Mouse (Mus musculus): ENCODE measurements at regions not wholly inside any gene's neighbourhood (a gene's known extent, or its start where the extent isn't known, plus 50 kb on each side); places are given as distances from the start of the nearest gene placed in this dataset.

GRCm38 (mm10) chr2:133724310-133724709, 172.4 kb downstream of the Bmp2 start:
- no peak overlapping the region for H3K4me3 ChIP-seq (ENCODE audit: low read depth, low read length)
- H3K36me3 ChIP-seq (ENCODE audit: control insufficient read depth, insufficient read depth, low read length) = no peaks in the 10 kb centered on the region
- H3K4me1 ChIP-seq (ENCODE audit: control insufficient read depth, insufficient read depth, low read length) = no peaks in the 10 kb centered on the region
- no peak overlapping the region for H3K4me2 ChIP-seq
- no peaks in the 10 kb centered on the region for H3K9me3 ChIP-seq (ENCODE audit: control insufficient read depth, low read length)
- WGBS = 89% methylated on average over 7 of the region's 7 CpGs
- no peak overlapping the region for H3K27ac ChIP-seq (ENCODE audit: low read depth, low read length)
- H3K27me3 ChIP-seq (ENCODE audit: control insufficient read depth, insufficient read depth, low read length) = no peaks in the 10 kb centered on the region
- DNase-seq (ENCODE audit: low spot score, missing footprints) (no peak), ATAC-seq (ENCODE audit: low FRiP score) (no peak)
- H3K9ac ChIP-seq (ENCODE audit: low read length) = no peak overlapping the region

DNA sequence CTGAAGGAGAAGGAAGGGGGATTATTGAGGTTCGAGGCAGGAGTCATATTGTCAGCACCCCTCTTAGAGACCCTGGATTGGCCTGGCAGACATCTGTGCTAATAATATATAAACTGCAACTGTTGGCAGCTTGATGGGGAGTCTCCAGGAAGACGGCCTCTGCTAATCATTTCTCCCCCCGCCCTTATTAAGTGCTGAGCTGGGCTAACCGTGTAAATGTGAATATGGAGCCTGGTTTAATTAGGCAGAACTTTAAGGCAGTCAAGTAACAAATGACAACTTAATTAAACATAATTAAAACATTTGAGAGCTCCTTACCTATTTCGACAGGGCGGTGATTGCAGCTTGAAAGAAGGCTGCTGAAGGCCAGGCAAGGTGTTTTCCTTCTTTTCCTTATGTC, 172.8 kb downstream of the Bmp2 start:
- H3K4me3 ChIP-seq (ENCODE audit: low read depth, low read length) = no peak overlapping the region
- ATAC-seq (ENCODE audit: low FRiP score) = no peak
- no peak overlapping the region for H3K4me2 ChIP-seq
- H3K9me3 ChIP-seq (ENCODE audit: control insufficient read depth, low read length) = no peaks in the 10 kb centered on the region
- WGBS = 84% methylated on average over 6 of the region's 6 CpGs
- no peak overlapping the region for H3K9ac ChIP-seq (ENCODE audit: low read length)
- H3K4me1 ChIP-seq (ENCODE audit: control insufficient read depth, insufficient read depth, low read length) = no peaks in the 10 kb centered on the region
- no peak for DNase-seq (ENCODE audit: low spot score, missing footprints)
- H3K27me3 ChIP-seq (ENCODE audit: control insufficient read depth, insufficient read depth, low read length) = no peaks in the 10 kb centered on the region
- H3K36me3 ChIP-seq (ENCODE audit: control insufficient read depth, insufficient read depth, low read length) = no peaks in the 10 kb centered on the region
- no peak overlapping the region for H3K27ac ChIP-seq (ENCODE audit: low read depth, low read length)

DNA sequence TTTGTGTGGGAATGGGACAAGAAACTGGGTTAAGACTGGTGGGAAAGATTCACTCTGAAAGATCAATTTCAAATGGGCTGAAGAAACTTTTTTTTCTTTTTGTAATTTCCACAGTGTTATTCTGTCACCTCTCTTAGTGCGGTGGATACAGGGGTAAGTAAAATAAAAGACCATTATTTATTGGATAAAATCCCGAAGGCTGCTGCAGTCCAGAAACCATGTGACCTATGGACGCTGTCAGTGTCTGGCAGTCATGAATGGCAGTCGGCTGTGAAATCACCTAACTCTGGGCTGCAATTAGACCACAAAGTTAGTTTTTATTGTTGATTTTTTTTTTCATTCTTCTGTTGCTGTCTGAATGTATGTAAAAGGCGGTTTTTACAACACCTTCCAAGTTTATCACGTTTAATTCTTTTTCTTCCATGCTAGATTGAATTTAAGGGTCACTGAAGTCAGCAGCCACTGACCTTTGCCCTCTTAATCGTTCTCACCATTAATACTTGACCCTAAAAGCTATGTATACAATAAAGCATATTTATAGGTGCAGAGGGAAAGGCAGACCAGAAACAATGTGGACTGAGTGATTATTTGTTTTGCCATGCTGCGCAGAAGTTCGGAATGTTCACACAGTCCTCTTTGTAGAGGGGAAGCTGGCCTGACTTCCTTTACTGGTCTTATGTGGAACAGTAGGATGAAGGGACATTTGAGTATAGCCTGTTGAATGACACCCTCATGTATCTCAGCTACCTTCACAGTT, 182.7 kb downstream of the Bmp2 start:
- WGBS = 22% methylated on average over 9 of the region's 9 CpGs
- peaks cover 6% of the 10 kb centered on the region for H3K4me1 ChIP-seq (ENCODE audit: control insufficient read depth, insufficient read depth, low read length)
- ATAC-seq (ENCODE audit: low FRiP score) = peak; percentile 77

GRCm38 (mm10) chr2:133738839-133739430, 187.0 kb downstream of the Bmp2 start:
- no peaks in the 10 kb centered on the region for H3K9me3 ChIP-seq (ENCODE audit: control insufficient read depth, low read length)
- H3K9ac ChIP-seq (ENCODE audit: low read length) = no peak overlapping the region
- no peaks in the 10 kb centered on the region for H3K27me3 ChIP-seq (ENCODE audit: control insufficient read depth, insufficient read depth, low read length)
- H3K4me1 ChIP-seq (ENCODE audit: control insufficient read depth, insufficient read depth, low read length) = peaks cover 6% of the 10 kb centered on the region
- WGBS = 91% methylated on average over 10 of the region's 10 CpGs
- H3K36me3 ChIP-seq (ENCODE audit: control insufficient read depth, insufficient read depth, low read length) = no peaks in the 10 kb centered on the region
- ATAC-seq (ENCODE audit: low FRiP score) = no peak
- no peak overlapping the region for H3K4me2 ChIP-seq
- H3K4me3 ChIP-seq (ENCODE audit: low read depth, low read length) = no peak overlapping the region
- no peak overlapping the region for H3K27ac ChIP-seq (ENCODE audit: low read depth, low read length)
- DNase-seq (ENCODE audit: low spot score, missing footprints) = no peak

More for the DNA sequence above, 182.7 kb downstream of the Bmp2 start:
- Histone ChIP-seq H3K4me3 (ENCODE audit: low read depth, low read length) (no peak overlapping the region), H3K36me3 (ENCODE audit: control insufficient read depth, insufficient read depth, low read length) (no peaks in the 10 kb centered on the region), H3K27me3 (ENCODE audit: control insufficient read depth, insufficient read depth, low read length) (no peaks in the 10 kb centered on the region), H3K9ac (ENCODE audit: low read length) (no peak overlapping the region), H3K27ac (ENCODE audit: low read depth, low read length) (no peak overlapping the region), H3K9me3 (ENCODE audit: control insufficient read depth, low read length) (no peaks in the 10 kb centered on the region), H3K4me2 (no peak overlapping the region)
- no peak for DNase-seq (ENCODE audit: low spot score, missing footprints)

DNA sequence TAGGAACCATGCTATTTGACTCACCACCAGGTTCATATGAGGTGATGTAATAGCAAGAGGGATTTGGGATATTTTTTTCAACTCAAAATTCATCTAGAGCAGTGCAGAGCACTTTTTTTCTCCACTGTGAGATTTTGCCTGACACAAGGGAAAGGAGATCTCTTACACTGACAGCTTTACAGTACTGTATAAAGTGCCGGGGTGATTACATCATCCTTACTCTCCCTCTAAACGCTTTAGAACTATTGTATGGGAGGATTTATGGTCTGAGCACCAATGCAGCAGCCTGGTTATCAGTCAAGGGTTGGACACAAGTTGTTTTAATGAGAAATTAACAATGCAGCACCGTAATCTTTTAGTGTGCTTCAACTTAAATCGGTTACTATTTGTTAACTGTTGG, 196.5 kb downstream of the Bmp2 start:
- ATAC-seq (ENCODE audit: low FRiP score) = no peak
- no peaks in the 10 kb centered on the region for H3K36me3 ChIP-seq (ENCODE audit: control insufficient read depth, insufficient read depth, low read length)
- no peak overlapping the region for H3K9ac ChIP-seq (ENCODE audit: low read length)
- no peaks in the 10 kb centered on the region for H3K9me3 ChIP-seq (ENCODE audit: control insufficient read depth, low read length)
- no peak overlapping the region for H3K27ac ChIP-seq (ENCODE audit: low read depth, low read length)
- no peaks in the 10 kb centered on the region for H3K27me3 ChIP-seq (ENCODE audit: control insufficient read depth, insufficient read depth, low read length)
- H3K4me3 ChIP-seq (ENCODE audit: low read depth, low read length) = no peak overlapping the region
- H3K4me2 ChIP-seq = no peak overlapping the region
- no peaks in the 10 kb centered on the region for H3K4me1 ChIP-seq (ENCODE audit: control insufficient read depth, insufficient read depth, low read length)
- no peak for DNase-seq (ENCODE audit: low spot score, missing footprints)
- 82% methylated on average over 4 of the region's 4 CpGs for WGBS

GRCm38 (mm10) chr2:133749846-133750637, 198.1 kb downstream of the Bmp2 start:
- Histone ChIP-seq H3K9ac (ENCODE audit: low read length) (no peak overlapping the region), H3K27ac (ENCODE audit: low read depth, low read length) (no peak overlapping the region), H3K36me3 (ENCODE audit: control insufficient read depth, insufficient read depth, low read length) (no peaks in the 10 kb centered on the region), H3K4me1 (ENCODE audit: control insufficient read depth, insufficient read depth, low read length) (no peaks in the 10 kb centered on the region), H3K4me3 (ENCODE audit: low read depth, low read length) (no peak overlapping the region), H3K27me3 (ENCODE audit: control insufficient read depth, insufficient read depth, low read length) (no peaks in the 10 kb centered on the region), H3K9me3 (ENCODE audit: control insufficient read depth, low read length) (no peaks in the 10 kb centered on the region), H3K4me2 (no peak overlapping the region)
- 81% methylated on average over 4 of the region's 4 CpGs for WGBS
- DNase-seq (ENCODE audit: low spot score, missing footprints) = no peak
- ATAC-seq (ENCODE audit: low FRiP score) = no peak

DNA sequence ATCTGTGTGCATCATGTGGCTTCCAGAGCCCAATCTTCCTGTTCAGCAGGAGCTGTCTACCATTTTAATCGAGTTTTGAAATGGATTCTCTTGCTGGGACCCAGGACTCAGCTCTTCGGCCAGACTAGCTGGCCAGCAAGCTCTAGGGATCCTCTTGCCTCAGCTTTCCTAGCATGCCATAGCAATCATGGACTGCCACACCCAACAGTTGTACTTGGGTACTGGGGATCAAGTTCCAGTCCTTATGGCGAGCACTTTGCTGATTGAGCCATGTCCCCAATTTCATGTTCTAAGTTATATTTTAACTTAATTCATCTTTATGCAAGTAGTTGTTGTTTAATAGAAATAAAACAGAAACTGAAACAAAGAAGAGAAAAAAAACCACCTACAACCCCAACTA, 202.1 kb downstream of the Bmp2 start:
- no peaks in the 10 kb centered on the region for H3K9me3 ChIP-seq (ENCODE audit: control insufficient read depth, low read length)
- DNase-seq (ENCODE audit: low spot score, missing footprints) = no peak
- no peaks in the 10 kb centered on the region for H3K36me3 ChIP-seq (ENCODE audit: control insufficient read depth, insufficient read depth, low read length)
- H3K9ac ChIP-seq (ENCODE audit: low read length) = no peak overlapping the region
- no peak overlapping the region for H3K4me3 ChIP-seq (ENCODE audit: low read depth, low read length)
- H3K4me2 ChIP-seq = no peak overlapping the region
- 82% methylated on average over 3 of the region's 3 CpGs for WGBS
- H3K27ac ChIP-seq (ENCODE audit: low read depth, low read length) = no peak overlapping the region
- H3K27me3 ChIP-seq (ENCODE audit: control insufficient read depth, insufficient read depth, low read length) = no peaks in the 10 kb centered on the region
- no peak for ATAC-seq (ENCODE audit: low FRiP score)
- no peaks in the 10 kb centered on the region for H3K4me1 ChIP-seq (ENCODE audit: control insufficient read depth, insufficient read depth, low read length)

GRCm38 (mm10) chr2:133761496-133761895, 209.5 kb downstream of the Bmp2 start:
- DNase-seq (ENCODE audit: low spot score, missing footprints) (no peak), ATAC-seq (ENCODE audit: low FRiP score) (no peak)
- Histone ChIP-seq H3K36me3 (ENCODE audit: control insufficient read depth, insufficient read depth, low read length) (no peaks in the 10 kb centered on the region), H3K4me1 (ENCODE audit: control insufficient read depth, insufficient read depth, low read length) (no peaks in the 10 kb centered on the region), H3K9me3 (ENCODE audit: control insufficient read depth, low read length) (no peaks in the 10 kb centered on the region), H3K4me2 (no peak overlapping the region), H3K9ac (ENCODE audit: low read length) (no peak overlapping the region), H3K27me3 (ENCODE audit: control insufficient read depth, insufficient read depth, low read length) (no peaks in the 10 kb centered on the region), H3K4me3 (ENCODE audit: low read depth, low read length) (no peak overlapping the region), H3K27ac (ENCODE audit: low read depth, low read length) (no peak overlapping the region)
- WGBS = 93% methylated on average over 7 of the region's 7 CpGs

DNA sequence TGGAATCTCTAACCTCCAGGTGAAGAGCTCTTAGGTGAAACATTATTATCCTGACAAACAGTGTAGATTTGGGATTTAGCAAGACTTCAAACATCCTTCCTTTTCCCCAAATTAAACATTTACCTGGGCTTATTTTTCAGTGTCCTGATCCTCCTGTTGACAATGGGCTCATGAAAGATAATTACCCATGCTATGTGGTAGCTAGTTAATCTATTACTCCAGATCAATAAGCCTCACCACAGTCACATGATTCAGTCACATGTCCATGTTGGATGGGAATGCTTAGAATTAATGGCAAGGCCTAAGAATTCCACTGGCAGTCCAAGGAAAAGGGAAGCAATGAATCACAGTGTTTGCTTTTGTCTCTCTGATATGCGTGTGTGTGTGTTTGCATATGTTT, 216.6 kb downstream of the Bmp2 start:
- no peak overlapping the region for H3K4me3 ChIP-seq (ENCODE audit: low read depth, low read length)
- 84% methylated on average over 1 of the region's 1 CpGs for whole genome bisulfite sequencing
- H3K27me3 ChIP-seq (ENCODE audit: control insufficient read depth, insufficient read depth, low read length) = no peaks in the 10 kb centered on the region
- H3K4me1 ChIP-seq (ENCODE audit: control insufficient read depth, insufficient read depth, low read length) = no peaks in the 10 kb centered on the region
- H3K36me3 ChIP-seq (ENCODE audit: control insufficient read depth, insufficient read depth, low read length) = no peaks in the 10 kb centered on the region
- DNase-seq (ENCODE audit: low spot score, missing footprints) (no peak), ATAC-seq (ENCODE audit: low FRiP score) (no peak)
- no peak overlapping the region for H3K9ac ChIP-seq (ENCODE audit: low read length)
- H3K27ac ChIP-seq (ENCODE audit: low read depth, low read length) = no peak overlapping the region
- H3K9me3 ChIP-seq (ENCODE audit: control insufficient read depth, low read length) = no peaks in the 10 kb centered on the region
- no peak overlapping the region for H3K4me2 ChIP-seq
